Mouse (Mus musculus): ENCODE data around the gene Bhlhe41. TPM values are rescaled to one million over a fixed set of nuclear protein-coding genes. Genes with fewer than 3 reads are reported as not detected.

Gene Bhlhe41
- polyA plus RNA-seq (2011; ENCODE audit: insufficient read length, low read depth, missing spikeins): 8.0 and 9.3 TPM in 2 replicates

GRCm38 (mm10) chr6:145865289-145865885 is at the start of gene Bhlhe41:
Gene Bhlhe41, minus strand, starts transcription at chr6:145865558.
- Histone ChIP-seq H3K4me1 (ENCODE audit: control insufficient read depth, insufficient read depth, low read length) (no peaks in the 10 kb centered on the region), H3K27ac (ENCODE audit: insufficient read depth, low read length) (peak within 1 kb of the TSS; percentile 28; the same call in 1 of the 2 replicates)
- TF ChIP-seq CTCF (IDR thresholded peaks at IDR 0.05; ENCODE audit: borderline replicate concordance, insufficient read depth, low read length) (no peak), POLR2A (IDR thresholded peaks at IDR 0.05; ENCODE audit: low read depth, low read length) (peak; percentile 45; the same call in 1 of the 2 replicates)

DNA sequence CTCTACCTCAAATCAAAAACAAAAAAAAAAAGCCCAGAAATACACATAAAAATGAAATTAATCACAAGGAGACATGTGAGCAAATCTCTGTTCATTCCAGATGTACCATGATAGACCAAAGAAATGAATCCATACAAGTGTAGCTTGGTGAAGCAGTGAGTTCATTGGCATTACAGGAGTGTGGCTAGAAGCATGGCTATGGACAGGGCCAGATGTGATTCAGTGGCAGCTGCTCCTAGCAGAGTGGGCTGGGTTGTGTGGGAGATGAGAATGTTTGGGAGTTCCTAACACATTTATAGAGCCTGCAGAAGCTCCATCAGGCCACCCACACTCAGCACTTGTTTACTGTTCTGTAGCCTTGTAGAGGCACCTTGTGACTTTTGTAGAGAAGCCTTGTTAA is 46.9 kb upstream of the Bhlhe41 start:
- Histone ChIP-seq H3K27ac (ENCODE audit: insufficient read depth, low read length) (no peak overlapping the region), H3K4me3 (ENCODE audit: insufficient read depth, low read length) (no peak overlapping the region), H3K4me1 (ENCODE audit: control insufficient read depth, insufficient read depth, low read length) (peaks cover 18% of the 10 kb centered on the region)
- TF ChIP-seq CTCF (IDR thresholded peaks at IDR 0.05; ENCODE audit: borderline replicate concordance, insufficient read depth, low read length) (no peak), POLR2A (IDR thresholded peaks at IDR 0.05; ENCODE audit: low read depth, low read length) (no peak)

More at GRCm38 (mm10) chr6:145865289-145865885, at the start of gene Bhlhe41:
- peak within 1 kb of the TSS; percentile 47 for H3K4me3 ChIP-seq (ENCODE audit: insufficient read depth, low read length)

- TF ChIP-seq POLR2A (IDR thresholded peaks at IDR 0.05; ENCODE audit: low read depth, low read length) (no peak), CTCF (IDR thresholded peaks at IDR 0.05; ENCODE audit: borderline replicate concordance, insufficient read depth, low read length) (no peak)
- H3K4me1 ChIP-seq (ENCODE audit: control insufficient read depth, insufficient read depth, low read length): peaks cover 25% of the 10 kb centered on the region
- no peak overlapping the region for H3K4me3 ChIP-seq (ENCODE audit: insufficient read depth, low read length)
- H3K27ac ChIP-seq (ENCODE audit: insufficient read depth, low read length): no peak overlapping the region
Measured at GRCm38 (mm10) chr6:145910469-145911426, 45.4 kb upstream of the Bhlhe41 start.

GRCm38 (mm10) chr6:145909943-145910342 is 44.6 kb upstream of the Bhlhe41 start:
- TF ChIP-seq POLR2A (IDR thresholded peaks at IDR 0.05; ENCODE audit: low read depth, low read length) (no peak), CTCF (IDR thresholded peaks at IDR 0.05; ENCODE audit: borderline replicate concordance, insufficient read depth, low read length) (no peak)
- Histone ChIP-seq H3K4me3 (ENCODE audit: insufficient read depth, low read length) (no peak overlapping the region), H3K4me1 (ENCODE audit: control insufficient read depth, insufficient read depth, low read length) (peaks cover 19% of the 10 kb centered on the region), H3K27ac (ENCODE audit: insufficient read depth, low read length) (no peak overlapping the region)

GRCm38 (mm10) chr6:145906096-145906890 is 40.9 kb upstream of the Bhlhe41 start:
- Histone ChIP-seq H3K27ac (ENCODE audit: insufficient read depth, low read length) (no peak overlapping the region), H3K4me3 (ENCODE audit: insufficient read depth, low read length) (no peak overlapping the region), H3K4me1 (ENCODE audit: control insufficient read depth, insufficient read depth, low read length) (peaks cover 12% of the 10 kb centered on the region; the same call in 1 of the 2 replicates)
- TF ChIP-seq POLR2A (IDR thresholded peaks at IDR 0.05; ENCODE audit: low read depth, low read length) (no peak), CTCF (IDR thresholded peaks at IDR 0.05; ENCODE audit: borderline replicate concordance, insufficient read depth, low read length) (no peak)

GRCm38 (mm10) chr6:145904616-145905015 is 39.3 kb upstream of the Bhlhe41 start:
- TF ChIP-seq POLR2A (IDR thresholded peaks at IDR 0.05; ENCODE audit: low read depth, low read length) (no peak), CTCF (IDR thresholded peaks at IDR 0.05; ENCODE audit: borderline replicate concordance, insufficient read depth, low read length) (no peak)
- Histone ChIP-seq H3K27ac (ENCODE audit: insufficient read depth, low read length) (no peak overlapping the region), H3K4me1 (ENCODE audit: control insufficient read depth, insufficient read depth, low read length) (peaks cover 8% of the 10 kb centered on the region; the same call in 1 of the 2 replicates), H3K4me3 (ENCODE audit: insufficient read depth, low read length) (no peak overlapping the region)

- no peak for TF ChIP-seq POLR2A (IDR thresholded peaks at IDR 0.05; ENCODE audit: low read depth, low read length)
- TF ChIP-seq CTCF (IDR thresholded peaks at IDR 0.05; ENCODE audit: borderline replicate concordance, insufficient read depth, low read length): no peak
- no peak overlapping the region for H3K4me3 ChIP-seq (ENCODE audit: insufficient read depth, low read length)
- H3K27ac ChIP-seq (ENCODE audit: insufficient read depth, low read length): no peak overlapping the region
- H3K4me1 ChIP-seq (ENCODE audit: control insufficient read depth, insufficient read depth, low read length): peaks cover 8% of the 10 kb centered on the region; the same call in 1 of the 2 replicates
Measured at GRCm38 (mm10) chr6:145904169-145904568, 38.8 kb upstream of the Bhlhe41 start.

DNA sequence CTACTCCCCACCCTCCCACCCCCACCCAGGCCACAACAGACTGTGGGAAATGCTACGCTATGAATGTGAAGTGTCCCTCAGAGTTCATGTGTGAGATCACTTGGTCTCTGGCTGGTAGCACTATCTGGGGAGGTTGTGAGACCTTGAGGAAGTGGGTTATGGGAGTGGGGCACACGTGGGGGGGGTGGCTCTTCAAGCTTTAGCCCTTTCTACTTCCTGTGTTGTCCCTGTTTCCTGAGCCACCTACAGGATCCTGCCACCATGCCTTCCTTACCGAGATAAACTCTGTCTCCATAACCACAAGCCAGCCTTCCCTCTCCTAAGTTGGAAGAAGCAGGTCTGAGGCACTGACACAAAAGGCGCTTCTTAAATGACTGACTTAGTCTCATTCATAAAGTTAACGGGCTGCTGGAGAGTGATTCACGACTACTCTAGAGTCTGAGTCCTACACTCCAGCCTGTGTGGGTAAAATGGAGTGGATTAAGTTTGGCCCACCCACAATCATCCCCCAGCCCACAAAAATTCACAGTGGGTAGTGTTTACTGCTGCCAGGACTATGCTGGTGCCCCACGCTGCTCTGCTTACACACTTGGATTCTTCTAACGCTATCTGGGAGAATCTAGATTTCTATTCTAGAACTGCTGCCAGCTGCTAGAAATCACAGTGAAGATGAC is 29.4 kb upstream of the Bhlhe41 start:
- TF ChIP-seq CTCF (IDR thresholded peaks at IDR 0.05; ENCODE audit: borderline replicate concordance, insufficient read depth, low read length) (no peak), POLR2A (IDR thresholded peaks at IDR 0.05; ENCODE audit: low read depth, low read length) (no peak)
- Histone ChIP-seq H3K27ac (ENCODE audit: insufficient read depth, low read length) (no peak overlapping the region), H3K4me3 (ENCODE audit: insufficient read depth, low read length) (no peak overlapping the region), H3K4me1 (ENCODE audit: control insufficient read depth, insufficient read depth, low read length) (no peaks in the 10 kb centered on the region)

Data from embryonic fibroblast, embryonic 13.5 days (primary cell).